Comparison of ENCODE assay signal across 8 mouse cellular contexts in genomic region chr6:29211806-29212492, GRCm38 (mm10). TPM values are rescaled to one million over a fixed set of nuclear protein-coding genes. Genes with fewer than 3 reads are reported as not detected.
A peak's percentile ranks its signal among the peaks of the same experiment; 100 is the strongest.
DNase-seq lines count a peak whose midpoint lies in the region; ATAC-seq and TF ChIP-seq lines count a peak whose summit lies in the region.

No protein-coding gene starts in this region.

- H3K9ac ChIP-seq in hindbrain, embryonic 13.5 days, result peak overlapping the region; percentile 85

- peak overlapping the region; percentile 62 for H3K4me3 ChIP-seq in hindbrain, embryonic 13.5 days
- peak overlapping the region; percentile 67 for H3K4me3 ChIP-seq in left cerebral cortex, adult 2 months
- peak overlapping the region; percentile 40 for H3K4me3 ChIP-seq in macrophage (ENCODE audit: inconsistent target)

- no peaks in the 10 kb centered on the region for H3K9me3 ChIP-seq in hindbrain, embryonic 13.5 days

- H3K27ac ChIP-seq in hindbrain, embryonic 13.5 days, result peak overlapping the region; percentile 90
- peak overlapping the region; percentile 92 for H3K27ac ChIP-seq in left cerebral cortex, adult 2 months
- no peak overlapping the region for H3K27ac ChIP-seq in macrophage

- no peak for DNase-seq in Patski (ENCODE audit: low read depth, low spot score)
- peak; percentile 86 for DNase-seq in cerebellum, adult 9-11 months
- peak; percentile 49 to 63 for DNase-seq in frontal cortex, postnatal 14 days (ENCODE audit: low spot score in 2 of 2)
- DNase-seq in left cerebral cortex, adult 2 months (ENCODE audit: extremely low spot score in 1 of 2, low spot score in 2 of 2), result peak; percentile 74 to 79
- DNase-seq in retina, postnatal 7 days (ENCODE audit: low read depth, low spot score), result peak; percentile 61
- DNase-seq in urinary bladder, postnatal 14 days (ENCODE audit: low spot score), result peak; percentile 81

- CTCF ChIA-PET in Patski (lab: Charles Lee), result interaction anchor here (0.9 kb wide), 1 partner anchor 29 kb away, joined by 4 read pairs; no protein-coding TSS in a partner anchor

- in situ Hi-C loops in Patski (cut with MboI; ENCODE audit: low pct_unique_long_range_greater_than_20kb), result no loop called here

- no peak for TF ChIP-seq CTCF in Patski (IDR thresholded peaks at IDR 0.05)
- TF ChIP-seq CTCF in left cerebral cortex, adult 2 months (IDR thresholded peaks at IDR 0.05), result no peak; the same call in 1 of the 2 replicates

- no peaks in the 10 kb centered on the region for H3K27me3 ChIP-seq in Patski
- peaks cover 24% of the 10 kb centered on the region for H3K27me3 ChIP-seq in hindbrain, embryonic 13.5 days

- H3K36me3 ChIP-seq in hindbrain, embryonic 13.5 days, result peaks cover 3% of the 10 kb centered on the region
- H3K36me3 ChIP-seq in macrophage (ENCODE audit: inconsistent target), result no peaks in the 10 kb centered on the region

- under 1% methylated on average over 59 of the region's 66 CpGs for WGBS in hindbrain, embryonic 13.5 days
- 2% methylated on average over 60 of the region's 66 CpGs for WGBS in macrophage (ENCODE audit: missing documents)

- peak overlapping the region; percentile 80 for H3K4me2 ChIP-seq in hindbrain, embryonic 13.5 days

- H3K4me1 ChIP-seq in hindbrain, embryonic 13.5 days (replicated peaks), result peaks cover 74% of the 10 kb centered on the region

- ATAC-seq in Patski, result peak; percentile 75
- peak; percentile 83 for ATAC-seq in hindbrain, embryonic 13.5 days (ENCODE audit: low FRiP score)

- intact Hi-C loops in left cerebral cortex, adult 2 months (cut with DNase I), result loop anchor here (2.0 kb wide), 1 partner anchor 61 kb away; the partner anchor contains the start of gene Hilpda

- H3K79me2 ChIP-seq in macrophage (ENCODE audit: inconsistent target), result no peaks in the 10 kb centered on the region

- POLR2A ChIA-PET in Patski (lab: Charles Lee), result no interaction called here

RNA-seq across cellular contexts. Expression of gene Impdh1, which starts 4.2 kb away (rescaled TPM):
- polyA plus RNA-seq in Patski (2021), result 28.2 TPM
- polyA plus RNA-seq in hindbrain, embryonic 13.5 days (2015; fragmentation: Nextera tagmentation; extraction: Ambion mirVana), result 58.1 and 65.5 TPM in 2 replicates
- 10 to 100 TPM; 57.1 to 62.7 TPM for total RNA-seq in left cerebral cortex, adult 2 months (2021)
- total RNA-seq in macrophage (2018; cell fraction: chromatin; rRNA removed), result 10 to 100 TPM in 12 of 26 experiments, 1 to 10 TPM in 14; 1.9 to 29.1 (median 9.6) TPM
- 10 to 100 TPM in 13 of 26 experiments, 1 to 10 TPM in 13; 4.0 to 17.9 (median 10.1) TPM for total RNA-seq in macrophage (2018; cell fraction: cytosol; rRNA removed)
- 10 to 100 TPM in 11 of 26 experiments, 1 to 10 TPM in 15; 2.9 to 28.9 (median 8.6) TPM for total RNA-seq in macrophage (2018; cell fraction: nucleus; rRNA removed)
- 7.3 to 22.6 TPM (median 9.2 TPM) in 3 replicates for polyA plus RNA-seq in macrophage (2018)

RNA-seq across cellular contexts. Expression of gene Prrt4, which starts 32.6 kb away (rescaled TPM):
- polyA plus RNA-seq in Patski (2021), result 0.06 TPM
- polyA plus RNA-seq in hindbrain, embryonic 13.5 days (2015; fragmentation: Nextera tagmentation; extraction: Ambion mirVana), result 4.7 and 4.8 TPM in 2 replicates
- total RNA-seq in left cerebral cortex, adult 2 months (2021), result 1 to 10 TPM; 2.5 to 2.9 TPM
- not detected for total RNA-seq in macrophage (2018; cell fraction: chromatin; rRNA removed)
- not detected for total RNA-seq in macrophage (2018; cell fraction: cytosol; rRNA removed)
- not detected for total RNA-seq in macrophage (2018; cell fraction: nucleus; rRNA removed)
- polyA plus RNA-seq in macrophage (2018), result not detected in 3 replicates

RNA-seq across cellular contexts. Expression of gene Rbm28, which starts 47.1 kb away (rescaled TPM):
- polyA plus RNA-seq in Patski (2021), result 50.0 TPM
- polyA plus RNA-seq in hindbrain, embryonic 13.5 days (2015; fragmentation: Nextera tagmentation; extraction: Ambion mirVana), result 41.2 and 41.5 TPM in 2 replicates
- total RNA-seq in left cerebral cortex, adult 2 months (2021), result 10 to 100 TPM; 51.0 to 52.3 TPM
- 100 to 1,000 TPM; 126 to 363 (median 259) TPM for total RNA-seq in macrophage (2018; cell fraction: chromatin; rRNA removed)
- 10 to 100 TPM; 10.8 to 25.2 (median 15.0) TPM for total RNA-seq in macrophage (2018; cell fraction: cytosol; rRNA removed)
- 100 to 1,000 TPM in 17 of 26 experiments, 10 to 100 TPM in 9; 62.2 to 179 (median 115) TPM for total RNA-seq in macrophage (2018; cell fraction: nucleus; rRNA removed)
- 22.8 to 29.6 TPM (median 25.3 TPM) in 3 replicates for polyA plus RNA-seq in macrophage (2018)
